Mouse (Mus musculus) midbrain, embryonic 14.5 days (tissue): ENCODE results near the gene Scarb1. TPM values are rescaled to one million over a fixed set of nuclear protein-coding genes. Genes with fewer than 3 reads are reported as not detected.
A peak's percentile ranks its signal among the peaks of the same experiment; 100 is the strongest.

ENCODE experiments used
- ATAC-seq: fragments of 200-750 bp; cut with Nextera tagmentation; 2 replicates; pipeline ENCODE4 v1.8.0; 2017; ENCODE audit warnings: moderate number of reproducible peaks, moderate library complexity; ENCODE audit not compliant: low FRiP score, low TSS enrichment
- DNase-seq: peaks from one replicate; pipeline ENCODE4 v3.0.0-alpha.2; 2015
- H3K27ac ChIP-seq: fragments of 300-500 bp; sonication (generic); replicated peaks from 2 replicates; pipeline ENCODE4 v1.5.1; 2014; ENCODE audit warnings: mild to moderate bottlenecking, low read depth, low read length, moderate library complexity
- H3K27me3 ChIP-seq: fragments of 300-500 bp; sonication (generic); 2 replicates; pipeline ENCODE4 v1.6.1; 2014; ENCODE audit warnings: low read length, control low read depth, mixed read lengths; ENCODE audit not compliant: control insufficient read depth, insufficient read depth
- H3K36me3 ChIP-seq: fragments of 300-500 bp; sonication (generic); 2 replicates; pipeline ENCODE4 v1.6.1; 2014; ENCODE audit warnings: low read length, control low read depth; ENCODE audit not compliant: control insufficient read depth, insufficient read depth
- H3K4me1 ChIP-seq: fragments of 300-500 bp; sonication (generic); 2 replicates; pipeline ENCODE4 v1.6.1; 2014; ENCODE audit warnings: mild to moderate bottlenecking, antibody characterized with exemption, low read length, control low read depth; ENCODE audit not compliant: control insufficient read depth, insufficient read depth
- H3K4me2 ChIP-seq: fragments of 300-500 bp; sonication (generic); 2 replicates; pipeline ENCODE4 v1.6.1; 2014; ENCODE audit warnings: mild to moderate bottlenecking, low read length, moderate library complexity
- H3K4me3 ChIP-seq: fragments of 300-500 bp; sonication (generic); replicated peaks from 2 replicates; pipeline ENCODE4 v1.5.1; 2014; ENCODE audit warnings: low read depth, low read length
- H3K9ac ChIP-seq: fragments of 300-500 bp; sonication (generic); replicated peaks from 2 replicates; pipeline ENCODE4 v1.6.1; 2014; ENCODE audit warnings: mild to moderate bottlenecking, low read length, moderate library complexity
- H3K9me3 ChIP-seq: fragments of 300-500 bp; sonication (generic); 2 replicates; pipeline ENCODE4 v1.6.1; 2016; ENCODE audit warnings: low read length, control low read depth, mixed read lengths; ENCODE audit not compliant: control insufficient read depth
- WGBS: fragments of 180-500 bp; shearing (Covaris S2); extraction: QIAGEN DNeasy Blood & Tissue Kit; methylation state at CpG from one replicate; pipeline ENCODE4 v1.1.7; 2014; 5-methylcytosine and 5-hydroxymethylcytosine counted together
- polyA plus RNA-seq: library from polyadenylated mRNA; unstranded; fragments of >200 nt; fragmentation: Nextera tagmentation; extraction: Ambion mirVana; gene quantifications from 2 replicates; pipeline ENCODE4 v1.2.1, GENCODE M21; 2014

Gene Scarb1
- polyA plus RNA-seq, 1 experiment from 2014 or later: 26.8 TPM

GRCm38 (mm10) chr5:125368568-125368967 is 27.7 kb upstream of the Scarb1 start:
- H3K4me3 ChIP-seq: no peak overlapping the region
- no peak overlapping the region for H3K9ac ChIP-seq
- WGBS: under 1% methylated on average over 4 of the region's 4 CpGs
- no peak overlapping the region for H3K27ac ChIP-seq
- H3K36me3 ChIP-seq: no peaks in the 10 kb centered on the region
- no peak overlapping the region for H3K4me2 ChIP-seq
- DNase-seq: peak; percentile 88
- no peaks in the 10 kb centered on the region for H3K4me1 ChIP-seq
- H3K9me3 ChIP-seq: no peaks in the 10 kb centered on the region
- ATAC-seq: no peak
- H3K27me3 ChIP-seq: no peaks in the 10 kb centered on the region

DNA sequence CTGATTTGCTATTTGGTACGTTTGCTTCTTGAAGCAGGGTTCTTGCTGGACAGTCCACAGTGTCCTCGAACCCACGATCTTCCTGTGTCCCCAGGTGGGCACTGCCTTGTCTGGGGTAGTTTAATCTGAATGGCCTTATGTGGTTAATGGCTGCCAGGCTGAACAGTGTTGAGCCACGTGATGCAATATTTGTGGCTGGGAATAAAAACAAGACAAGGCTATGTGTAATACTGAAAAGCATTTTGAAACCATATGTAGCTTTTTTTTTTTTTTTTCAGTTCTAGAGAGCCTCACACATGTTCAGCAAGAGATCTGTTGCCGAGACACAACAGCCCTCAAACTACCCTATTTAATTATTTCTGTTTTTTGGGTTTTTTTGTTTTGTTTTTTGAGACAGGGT is 27.3 kb upstream of the Scarb1 start:
- H3K27ac ChIP-seq: no peak overlapping the region
- H3K4me2 ChIP-seq: no peak overlapping the region
- no peak overlapping the region for H3K4me3 ChIP-seq
- H3K27me3 ChIP-seq: no peaks in the 10 kb centered on the region
- no peak for ATAC-seq
- H3K4me1 ChIP-seq: no peaks in the 10 kb centered on the region
- H3K9ac ChIP-seq: no peak overlapping the region
- no peaks in the 10 kb centered on the region for H3K36me3 ChIP-seq
- H3K9me3 ChIP-seq: no peaks in the 10 kb centered on the region
- DNase-seq: no peak
- 73% methylated on average over 5 of the region's 5 CpGs for WGBS

DNA sequence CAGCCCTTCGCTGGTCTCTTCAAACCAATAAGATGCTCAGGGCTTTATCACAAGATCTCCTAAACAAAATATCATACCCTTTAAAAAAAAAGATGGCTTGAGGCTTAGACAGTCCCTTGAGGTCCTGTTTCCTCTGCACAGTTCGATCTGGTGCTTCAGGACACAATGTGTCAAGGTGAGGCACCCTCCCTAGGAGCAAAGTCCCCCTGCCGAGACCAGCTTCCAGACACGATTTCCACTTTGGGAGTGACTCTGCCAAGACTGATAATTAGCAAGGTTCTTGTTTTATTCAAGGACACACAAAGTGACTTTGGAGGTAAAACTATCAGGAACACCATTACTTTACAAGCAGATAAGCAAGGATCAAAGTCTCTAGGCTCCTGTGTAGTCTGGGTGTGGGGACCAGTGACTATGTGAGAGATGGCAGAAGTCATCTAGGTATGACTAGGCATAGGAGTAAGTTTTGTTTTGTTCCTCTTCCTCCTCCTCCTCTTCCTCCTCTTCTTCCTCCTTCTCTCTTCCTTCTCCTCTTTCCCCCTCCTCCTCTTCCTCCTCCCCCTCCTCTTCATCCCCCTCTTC is 24.0 kb upstream of the Scarb1 start:
- Histone ChIP-seq H3K9ac (no peak overlapping the region), H3K27me3 (no peaks in the 10 kb centered on the region), H3K4me3 (no peak overlapping the region), H3K36me3 (no peaks in the 10 kb centered on the region), H3K4me2 (no peak overlapping the region), H3K4me1 (no peaks in the 10 kb centered on the region), H3K27ac (no peak overlapping the region), H3K9me3 (no peaks in the 10 kb centered on the region)
- ATAC-seq (no peak), DNase-seq (no peak)
- 70% methylated on average over 4 of the region's 4 CpGs for WGBS

DNA sequence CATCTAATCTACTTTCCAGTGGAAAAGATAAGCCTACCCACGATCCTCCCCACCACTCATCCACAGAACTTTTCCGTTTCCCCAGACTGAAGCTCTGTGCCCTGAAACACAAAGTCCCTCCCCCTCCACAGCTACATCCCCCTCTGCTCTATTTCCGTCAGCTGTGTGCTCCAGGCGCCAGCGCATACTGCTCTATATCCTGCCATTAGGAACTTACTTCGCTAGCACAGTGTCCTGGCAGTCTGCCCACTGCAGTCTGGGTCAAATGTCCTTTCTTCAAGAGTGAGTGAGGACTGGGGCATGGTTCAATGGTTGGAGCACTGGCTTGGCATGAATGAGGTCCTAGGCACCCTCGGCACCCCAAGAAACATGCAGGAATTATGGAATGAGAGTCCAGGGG is 23.0 kb upstream of the Scarb1 start:
- Histone ChIP-seq H3K27ac (no peak overlapping the region), H3K4me1 (no peaks in the 10 kb centered on the region), H3K36me3 (no peaks in the 10 kb centered on the region), H3K9me3 (no peaks in the 10 kb centered on the region), H3K4me2 (no peak overlapping the region), H3K9ac (no peak overlapping the region), H3K27me3 (no peaks in the 10 kb centered on the region), H3K4me3 (no peak overlapping the region)
- 82% methylated on average over 7 of the region's 7 CpGs for WGBS
- DNase-seq (no peak), ATAC-seq (no peak)

- ATAC-seq (no peak), DNase-seq (no peak)
- H3K27me3 ChIP-seq: no peaks in the 10 kb centered on the region
- H3K4me2 ChIP-seq: no peak overlapping the region
- 68% methylated on average over 16 of the region's 16 CpGs for WGBS
- no peaks in the 10 kb centered on the region for H3K36me3 ChIP-seq
- H3K9me3 ChIP-seq: no peaks in the 10 kb centered on the region
- no peaks in the 10 kb centered on the region for H3K4me1 ChIP-seq
- no peak overlapping the region for H3K4me3 ChIP-seq
- no peak overlapping the region for H3K27ac ChIP-seq
- no peak overlapping the region for H3K9ac ChIP-seq
Observed at GRCm38 (mm10) chr5:125360981-125361510, 20.2 kb upstream of the Scarb1 start.

- Histone ChIP-seq H3K4me3 (no peak overlapping the region), H3K9me3 (no peaks in the 10 kb centered on the region), H3K4me1 (no peaks in the 10 kb centered on the region), H3K27me3 (no peaks in the 10 kb centered on the region), H3K27ac (no peak overlapping the region), H3K4me2 (no peak overlapping the region), H3K36me3 (no peaks in the 10 kb centered on the region), H3K9ac (no peak overlapping the region)
- no peak for DNase-seq
- ATAC-seq: no peak
- 51% methylated on average over 9 of the region's 9 CpGs for WGBS
Observed at GRCm38 (mm10) chr5:125360566-125360965, 19.7 kb upstream of the Scarb1 start.

- Histone ChIP-seq H3K27me3 (no peaks in the 10 kb centered on the region), H3K36me3 (no peaks in the 10 kb centered on the region), H3K4me1 (0 out of 2 replicates have a peak, but pooled peaks cover 5% of the 10 kb centered on the region), H3K4me3 (no peak overlapping the region), H3K9me3 (no peaks in the 10 kb centered on the region), H3K27ac (no peak overlapping the region), H3K4me2 (no peak overlapping the region), H3K9ac (no peak overlapping the region)
- no peak for DNase-seq
- no peak for ATAC-seq
- 88% methylated on average over 5 of the region's 5 CpGs for WGBS
Observed at GRCm38 (mm10) chr5:125358270-125358608, 17.3 kb upstream of the Scarb1 start.

DNA sequence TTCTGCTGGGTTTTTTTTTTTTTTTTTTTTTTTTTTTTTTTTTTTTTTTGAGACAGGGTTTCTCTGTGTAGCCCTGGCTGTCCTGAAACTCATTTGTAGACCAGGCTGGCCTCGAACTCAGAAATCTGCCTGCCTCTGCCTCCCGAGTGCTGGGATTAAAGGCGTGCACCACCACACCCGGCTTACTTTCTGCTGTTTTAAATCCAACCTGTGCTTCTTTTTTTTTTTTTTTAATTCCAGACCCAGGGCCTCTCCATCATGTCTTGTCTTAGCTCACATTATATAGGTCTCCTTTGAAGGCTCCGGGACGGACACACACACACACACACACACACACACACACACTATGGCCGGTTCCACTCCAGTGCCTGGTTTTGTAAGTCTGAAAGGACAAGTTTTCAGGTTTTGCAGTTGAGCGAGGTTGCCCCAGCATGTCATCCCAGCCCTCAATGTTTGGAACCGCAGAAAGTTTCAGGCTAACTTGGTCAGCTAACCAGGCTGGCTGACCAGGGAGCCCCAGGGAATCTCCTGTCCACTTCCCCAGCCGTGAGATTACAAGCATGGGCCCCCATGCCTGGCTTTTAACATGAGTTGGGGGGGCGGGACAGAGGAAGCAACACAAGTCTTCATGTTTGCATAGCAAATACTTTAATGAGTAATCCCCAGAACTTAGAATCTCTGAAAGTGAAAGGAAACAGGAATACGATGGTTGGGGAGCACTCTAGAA is 16.8 kb upstream of the Scarb1 start:
- 75% methylated on average over 12 of the region's 12 CpGs for WGBS
- no peak for ATAC-seq
- Histone ChIP-seq H3K36me3 (no peaks in the 10 kb centered on the region), H3K9me3 (no peaks in the 10 kb centered on the region), H3K27ac (no peak overlapping the region), H3K4me3 (no peak overlapping the region), H3K9ac (no peak overlapping the region), H3K27me3 (no peaks in the 10 kb centered on the region), H3K4me2 (no peak overlapping the region), H3K4me1 (0 out of 2 replicates have a peak, but pooled peaks cover 5% of the 10 kb centered on the region)
- no peak for DNase-seq

GRCm38 (mm10) chr5:125355650-125356049 is 14.8 kb upstream of the Scarb1 start:
- Histone ChIP-seq H3K4me3 (no peak overlapping the region), H3K4me1 (0 out of 2 replicates have a peak, but pooled peaks cover 5% of the 10 kb centered on the region), H3K36me3 (no peaks in the 10 kb centered on the region), H3K9ac (no peak overlapping the region), H3K27me3 (no peaks in the 10 kb centered on the region), H3K27ac (no peak overlapping the region), H3K4me2 (no peak overlapping the region), H3K9me3 (no peaks in the 10 kb centered on the region)
- DNase-seq: no peak
- WGBS: 64% methylated on average over 7 of the region's 7 CpGs
- ATAC-seq: no peak
